Mouse (Mus musculus) erythroblast, embryonic 14.5 days (primary cell): ENCODE data around the gene Elf2. TPM values are rescaled to one million over a fixed set of nuclear protein-coding genes. Genes with fewer than 3 reads are reported as not detected.
A peak's percentile ranks its signal among the peaks of the same experiment; 100 is the strongest.

Experiments used
- H3K27me3 ChIP-seq: 2 replicates; pipeline ENCODE4 v1.6.1; 2012; ENCODE audit warnings: inconsistent platforms; ENCODE audit not compliant: control insufficient read depth
- H3K36me3 ChIP-seq: 2 replicates; pipeline ENCODE4 v1.6.1; 2012; ENCODE audit warnings: mild to moderate bottlenecking, inconsistent platforms; ENCODE audit not compliant: control insufficient read depth
- H3K4me1 ChIP-seq: 2 replicates; pipeline ENCODE4 v1.6.1; 2012; ENCODE audit warnings: inconsistent platforms; ENCODE audit not compliant: control insufficient read depth
- H3K4me3 ChIP-seq: replicated peaks from 2 replicates; pipeline ENCODE3; 2012; ENCODE audit warnings: moderate library complexity, mild to moderate bottlenecking, inconsistent platforms
- H3K9me3 ChIP-seq: 2 replicates; pipeline ENCODE4 v1.6.1; 2012; ENCODE audit warnings: low read length, inconsistent platforms, mixed read lengths; ENCODE audit not compliant: control insufficient read depth
- GATA1 ChIP-seq: IDR thresholded peaks from 2 replicates; pipeline ENCODE4 v1.6.1; 2012; ENCODE audit warnings: low read length, inconsistent platforms, mixed read lengths
- TAL1 ChIP-seq: IDR thresholded peaks from 3 replicates; pipeline ENCODE4 v1.6.1; 2012; ENCODE audit warnings: low read length, inconsistent platforms, mixed read lengths
- polyA plus RNA-seq: library from polyadenylated mRNA; stranded (reverse); fragments of >175 nt; gene quantifications from 2 replicates; pipeline ENCODE4 v1.2.3, GENCODE M21; 2012

The Elf2 gene
- polyA plus RNA-seq, 1 experiment, result 1.4 TPM

GRCm38 (mm10) chr3:51377878-51378664 lies 37.6 kb upstream of the Elf2 start:
- Histone ChIP-seq H3K27me3 (no peaks in the 10 kb centered on the region), H3K9me3 (peaks cover 2% of the 10 kb centered on the region; the same call in 1 of the 2 replicates), H3K36me3 (no peaks in the 10 kb centered on the region), H3K4me1 (peaks cover 46% of the 10 kb centered on the region), H3K4me3 (peak overlapping the region; percentile 63)
- TF ChIP-seq GATA1 (no peak), TAL1 (no peak)

DNA sequence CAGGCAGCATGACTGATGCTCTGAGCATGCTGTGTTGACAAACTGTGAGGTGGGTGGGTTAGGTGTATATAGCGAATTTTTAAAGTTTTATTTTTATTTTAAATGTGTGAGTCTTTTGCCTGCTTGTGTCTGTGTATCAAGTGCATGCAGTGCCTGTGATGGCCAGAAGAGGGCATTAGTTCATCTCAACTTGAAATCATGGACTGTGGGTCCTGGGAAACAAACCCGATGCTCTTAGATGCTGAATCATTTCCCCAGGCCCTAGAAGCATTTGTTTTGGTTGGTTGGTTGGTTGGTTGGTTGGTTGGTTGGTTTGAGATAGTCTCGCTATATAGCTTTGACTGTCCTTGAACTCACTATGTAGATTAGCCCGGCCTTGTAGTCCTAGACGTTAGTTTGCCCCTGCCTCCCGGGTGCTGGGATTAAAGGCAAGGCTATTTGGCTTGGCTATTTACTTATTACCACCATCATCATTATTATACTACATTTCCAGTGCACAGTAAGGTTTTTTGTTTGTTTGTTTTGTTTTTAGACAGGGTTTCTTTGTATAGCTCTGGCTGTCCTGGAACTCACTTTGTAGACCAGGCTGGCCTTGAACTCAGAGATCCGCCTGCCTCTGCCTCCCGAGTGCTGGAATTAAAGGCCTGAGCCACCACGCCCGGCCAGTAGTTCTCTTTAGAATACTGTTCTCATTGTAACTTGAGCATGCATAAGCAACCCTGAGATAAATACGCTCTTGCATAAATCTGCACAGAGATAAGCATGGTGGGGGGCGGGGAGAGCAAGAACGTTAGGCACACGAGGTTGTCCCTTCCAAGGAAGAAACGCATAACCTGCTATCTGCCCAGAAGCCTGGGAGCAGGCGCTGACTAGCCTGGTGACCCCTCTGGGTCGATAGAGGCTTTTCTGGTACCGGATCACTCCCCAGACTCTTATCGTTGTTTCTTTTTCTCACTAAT lies 35.1 kb upstream of the Elf2 start:
- no peak overlapping the region for H3K4me3 ChIP-seq
- H3K9me3 ChIP-seq, result peaks cover 2% of the 10 kb centered on the region; the same call in 1 of the 2 replicates
- no peaks in the 10 kb centered on the region for H3K36me3 ChIP-seq
- TF ChIP-seq TAL1 (no peak), GATA1 (no peak)
- H3K27me3 ChIP-seq, result no peaks in the 10 kb centered on the region
- peaks cover 52% of the 10 kb centered on the region for H3K4me1 ChIP-seq

DNA sequence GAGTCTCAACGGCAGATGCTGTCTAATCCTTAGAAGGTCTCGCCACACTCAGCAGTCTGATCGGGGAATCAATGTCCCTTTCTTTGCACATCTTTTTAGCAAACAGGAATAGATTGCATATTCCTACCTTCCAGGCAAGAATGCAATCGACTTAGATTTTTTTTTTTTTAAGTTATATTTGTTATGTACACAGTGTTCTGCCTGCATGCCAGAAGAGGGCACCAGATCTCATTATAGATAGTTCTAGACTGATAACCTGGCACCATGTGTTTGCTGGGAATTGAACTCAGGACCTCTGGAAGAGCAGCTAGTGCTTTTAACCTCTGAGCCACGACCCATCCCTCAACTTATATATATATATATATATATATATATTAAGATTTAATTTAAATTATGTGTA lies 33.1 kb upstream of the Elf2 start:
- H3K9me3 ChIP-seq, result peaks cover 2% of the 10 kb centered on the region; the same call in 1 of the 2 replicates
- peaks cover 46% of the 10 kb centered on the region for H3K4me1 ChIP-seq
- H3K27me3 ChIP-seq, result no peaks in the 10 kb centered on the region
- H3K36me3 ChIP-seq, result no peaks in the 10 kb centered on the region
- no peak for TF ChIP-seq GATA1
- TF ChIP-seq TAL1, result no peak
- no peak overlapping the region for H3K4me3 ChIP-seq

GRCm38 (mm10) chr3:51372883-51373282 lies 32.4 kb upstream of the Elf2 start:
- Histone ChIP-seq H3K4me3 (peak overlapping the region; percentile 22), H3K36me3 (no peaks in the 10 kb centered on the region), H3K27me3 (no peaks in the 10 kb centered on the region), H3K4me1 (peaks cover 46% of the 10 kb centered on the region), H3K9me3 (peaks cover 2% of the 10 kb centered on the region; the same call in 1 of the 2 replicates)
- TF ChIP-seq TAL1 (no peak), GATA1 (no peak)

DNA sequence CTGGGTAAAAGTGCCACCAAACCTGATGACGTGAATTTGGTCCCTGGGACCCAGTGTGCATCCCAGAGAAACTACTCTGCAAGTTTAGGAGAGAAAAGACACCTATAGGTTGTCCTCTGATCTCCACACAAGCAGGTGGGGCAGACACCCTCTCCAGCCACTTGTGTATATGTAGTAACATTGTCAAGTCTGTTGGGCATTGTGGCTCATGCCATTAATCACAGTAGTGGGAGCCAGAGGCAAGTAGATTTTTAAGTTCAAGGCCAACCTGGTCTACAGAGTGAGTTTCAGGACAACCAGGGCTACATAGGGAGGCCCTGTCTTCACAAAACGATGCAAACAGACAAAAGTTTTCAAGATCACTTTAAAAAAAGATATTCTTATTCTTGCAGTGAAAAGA lies 31.4 kb upstream of the Elf2 start:
- peaks cover 51% of the 10 kb centered on the region for H3K4me1 ChIP-seq
- H3K27me3 ChIP-seq, result no peaks in the 10 kb centered on the region
- peaks cover 2% of the 10 kb centered on the region; the same call in 1 of the 2 replicates for H3K9me3 ChIP-seq
- TF ChIP-seq GATA1 (no peak), TAL1 (no peak)
- no peaks in the 10 kb centered on the region for H3K36me3 ChIP-seq
- H3K4me3 ChIP-seq, result no peak overlapping the region

DNA sequence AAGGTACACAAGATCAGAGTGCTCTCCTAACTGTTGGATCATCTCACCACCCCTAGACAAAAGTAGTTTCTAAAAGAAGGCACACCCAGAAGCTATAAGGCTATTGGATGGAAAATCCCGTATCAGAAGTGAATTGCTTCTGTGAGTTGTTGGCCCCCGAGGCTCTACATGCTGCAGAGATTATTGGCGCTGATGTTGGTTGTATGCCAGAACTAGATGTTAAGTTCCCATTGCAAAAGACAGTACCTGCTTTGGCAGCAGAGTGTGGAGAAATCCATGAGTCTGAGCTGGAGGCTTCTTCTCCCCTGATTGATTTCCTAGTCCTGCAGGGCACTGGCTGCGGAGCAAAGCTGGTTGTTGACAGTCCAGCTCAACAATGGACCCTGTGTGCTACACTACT lies 27.5 kb upstream of the Elf2 start:
- no peaks in the 10 kb centered on the region for H3K9me3 ChIP-seq
- TF ChIP-seq TAL1, result no peak
- no peak for TF ChIP-seq GATA1
- peaks cover 59% of the 10 kb centered on the region for H3K4me1 ChIP-seq
- H3K4me3 ChIP-seq, result no peak overlapping the region
- no peaks in the 10 kb centered on the region for H3K36me3 ChIP-seq
- no peaks in the 10 kb centered on the region for H3K27me3 ChIP-seq

DNA sequence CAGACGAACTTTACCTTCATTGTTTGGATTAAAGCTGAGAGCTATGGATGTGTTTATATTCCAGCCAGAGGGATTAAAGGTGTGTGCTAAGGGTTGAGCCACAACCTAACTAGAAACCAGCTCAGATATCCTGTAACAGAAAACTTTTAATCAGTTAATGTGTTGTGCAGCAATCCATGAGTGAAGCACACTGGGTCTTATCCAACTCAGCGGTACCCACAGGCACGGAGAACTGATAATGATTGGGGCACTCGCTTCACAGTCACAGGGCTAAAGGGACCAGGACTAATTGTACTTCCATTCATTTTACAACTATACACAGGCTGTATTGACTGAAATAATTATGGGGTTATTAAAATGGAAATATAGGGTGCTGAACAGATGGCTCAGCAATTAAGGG lies 26.5 kb upstream of the Elf2 start:
- H3K4me1 ChIP-seq, result peaks cover 59% of the 10 kb centered on the region
- TF ChIP-seq TAL1, result no peak; the same call in 2 of the 3 replicates
- TF ChIP-seq GATA1, result no peak
- H3K36me3 ChIP-seq, result no peaks in the 10 kb centered on the region
- H3K27me3 ChIP-seq, result no peaks in the 10 kb centered on the region
- H3K9me3 ChIP-seq, result no peaks in the 10 kb centered on the region
- H3K4me3 ChIP-seq, result no peak overlapping the region

- no peaks in the 10 kb centered on the region for H3K27me3 ChIP-seq
- no peak for TF ChIP-seq TAL1
- TF ChIP-seq GATA1, result no peak
- H3K9me3 ChIP-seq, result peaks cover 3% of the 10 kb centered on the region; the same call in 1 of the 2 replicates
- no peaks in the 10 kb centered on the region for H3K36me3 ChIP-seq
- H3K4me1 ChIP-seq, result peaks cover 73% of the 10 kb centered on the region
- H3K4me3 ChIP-seq, result peak overlapping the region; percentile 63
These were observed 25.0 kb upstream of the Elf2 start for GRCm38 (mm10) chr3:51365517-51365882.
